Mouse (Mus musculus): Measurements from ENCODE around the gene Crybg2. TPM values are rescaled to one million over a fixed set of nuclear protein-coding genes. Genes with fewer than 3 reads are reported as not detected.

The Crybg2 gene
- polyA plus RNA-seq, 1 experiment from 2014 or later, result 2.3 TPM

DNA sequence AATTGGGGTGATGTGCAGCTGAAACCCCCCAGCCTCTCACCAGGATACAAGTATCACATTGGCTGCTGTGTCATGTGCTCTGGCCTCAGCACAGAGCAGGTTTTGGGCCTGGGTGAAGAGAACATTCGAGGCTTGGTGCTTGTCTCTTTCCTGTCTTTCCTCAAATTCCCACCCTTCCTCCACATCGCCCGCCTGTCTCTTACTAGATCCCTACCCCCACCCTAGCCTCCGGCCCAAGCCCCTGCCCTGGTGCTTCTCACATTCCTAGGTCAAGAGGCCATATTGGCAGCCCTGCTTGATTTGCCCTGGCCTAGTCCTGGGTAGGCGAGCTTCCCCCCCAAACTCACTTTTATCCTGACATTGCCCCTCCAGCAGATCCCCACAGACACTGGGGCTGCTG, 58.4 kb downstream of the Crybg2 start:
- Histone ChIP-seq H3K4me2 (replicated peaks) (no peak overlapping the region), H3K27ac (no peak overlapping the region), H3K27me3 (no peaks in the 10 kb centered on the region), H3K9ac (no peak overlapping the region), H3K4me1 (0 out of 2 replicates have a peak, but pooled peaks cover 3% of the 10 kb centered on the region), H3K9me3 (replicated peaks) (no peaks in the 10 kb centered on the region), H3K36me3 (no peaks in the 10 kb centered on the region), H3K4me3 (no peak overlapping the region)
- ATAC-seq (ENCODE audit: low FRiP score), result no peak
- WGBS, result 68% methylated on average over 5 of the region's 5 CpGs

DNA sequence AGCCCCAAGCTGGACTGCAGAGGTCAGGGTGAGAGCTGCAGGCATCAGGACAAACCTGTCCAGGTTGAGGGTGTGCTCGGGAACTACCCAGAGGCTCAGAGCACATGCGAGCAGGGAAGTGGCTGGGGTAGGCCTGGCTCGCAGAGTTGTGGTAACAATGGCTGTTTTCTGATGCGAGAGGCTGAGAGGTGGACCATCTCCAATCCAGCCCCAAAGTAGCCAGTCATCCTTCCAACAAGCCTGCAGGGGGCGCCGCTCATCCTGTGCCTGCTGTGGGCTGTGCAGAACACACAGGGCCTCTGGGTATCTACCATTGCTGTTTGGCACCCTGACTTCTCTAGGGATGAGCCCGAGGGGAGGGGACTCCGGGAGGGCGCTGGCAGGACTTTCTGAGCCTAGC, 59.0 kb downstream of the Crybg2 start:
- 62% methylated on average over 9 of the region's 9 CpGs for WGBS
- Histone ChIP-seq H3K4me2 (replicated peaks) (no peak overlapping the region), H3K36me3 (no peaks in the 10 kb centered on the region)

DNA sequence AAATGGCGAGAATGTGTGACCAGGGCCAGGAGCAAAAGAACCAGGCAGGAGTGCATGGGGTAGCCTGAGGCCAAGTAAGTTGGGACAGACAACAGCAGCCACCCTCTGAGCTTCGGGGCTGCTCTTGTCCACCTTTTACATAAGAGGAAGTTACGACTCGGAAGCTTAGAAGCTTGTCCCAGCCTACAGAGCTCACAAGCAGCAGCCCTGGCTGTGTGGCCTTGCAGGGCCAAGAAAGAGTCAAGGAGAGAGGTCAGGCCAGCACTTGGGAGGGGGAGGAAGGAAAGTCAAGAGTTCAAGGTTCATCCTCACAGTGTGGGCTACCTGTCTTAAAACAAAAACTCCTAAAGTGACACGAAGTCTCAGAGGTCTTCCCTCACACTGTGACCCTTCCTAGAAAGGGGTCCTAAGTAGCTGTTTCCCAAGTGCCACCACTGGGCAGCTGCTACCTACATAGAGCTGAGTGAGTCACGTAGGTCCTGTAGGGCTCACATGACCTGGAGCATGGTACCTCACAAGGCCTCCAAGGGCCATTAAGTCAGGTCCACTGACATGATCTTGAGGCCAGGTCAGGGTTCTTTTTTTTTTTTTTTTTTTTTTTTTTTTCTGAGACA, 59.7 kb downstream of the Crybg2 start:
- Histone ChIP-seq H3K27ac (no peak overlapping the region), H3K4me3 (no peak overlapping the region), H3K27me3 (no peaks in the 10 kb centered on the region), H3K4me1 (0 out of 2 replicates have a peak, but pooled peaks cover 5% of the 10 kb centered on the region), H3K36me3 (no peaks in the 10 kb centered on the region), H3K9me3 (replicated peaks) (no peaks in the 10 kb centered on the region), H3K9ac (no peak overlapping the region), H3K4me2 (replicated peaks) (no peak overlapping the region)
- 83% methylated on average over 6 of the region's 6 CpGs for WGBS
- ATAC-seq (ENCODE audit: low FRiP score), result no peak

More for the DNA sequence above, 59.0 kb downstream of the Crybg2 start:
- no peak for ATAC-seq (ENCODE audit: low FRiP score)
- H3K4me3 ChIP-seq, result no peak overlapping the region
- H3K9ac ChIP-seq, result no peak overlapping the region
- H3K9me3 ChIP-seq (replicated peaks), result no peaks in the 10 kb centered on the region
- no peaks in the 10 kb centered on the region for H3K27me3 ChIP-seq
- 0 out of 2 replicates have a peak, but pooled peaks cover 5% of the 10 kb centered on the region for H3K4me1 ChIP-seq
- H3K27ac ChIP-seq, result no peak overlapping the region

DNA sequence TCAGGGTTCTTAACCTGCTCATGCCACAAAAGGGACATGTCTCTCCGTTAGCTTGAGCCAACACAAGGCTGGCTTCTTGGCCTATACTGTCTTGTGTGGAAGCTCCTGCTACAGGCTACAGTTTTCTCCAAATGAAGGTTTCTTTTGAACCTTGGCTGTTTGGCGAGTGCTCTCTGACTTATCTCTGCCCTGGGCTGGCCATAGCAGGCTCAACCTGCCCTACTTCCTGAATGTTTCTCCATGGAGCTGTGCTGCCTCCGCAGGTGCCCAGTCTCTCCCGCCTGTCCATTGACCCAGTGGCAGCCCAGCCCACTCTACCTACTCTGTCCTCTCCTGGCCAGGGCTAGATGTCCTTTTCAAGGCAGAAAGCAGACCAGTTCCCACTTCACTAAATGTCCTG, 60.3 kb downstream of the Crybg2 start:
- H3K36me3 ChIP-seq, result no peaks in the 10 kb centered on the region
- no peaks in the 10 kb centered on the region for H3K27me3 ChIP-seq
- no peak overlapping the region for H3K4me3 ChIP-seq
- no peak overlapping the region for H3K4me2 ChIP-seq (replicated peaks)
- H3K9ac ChIP-seq, result no peak overlapping the region
- no peak for ATAC-seq (ENCODE audit: low FRiP score)
- 0 out of 2 replicates have a peak, but pooled peaks cover 5% of the 10 kb centered on the region for H3K4me1 ChIP-seq
- WGBS, result 88% methylated on average over 4 of the region's 4 CpGs
- H3K27ac ChIP-seq, result no peak overlapping the region
- H3K9me3 ChIP-seq (replicated peaks), result no peaks in the 10 kb centered on the region

DNA sequence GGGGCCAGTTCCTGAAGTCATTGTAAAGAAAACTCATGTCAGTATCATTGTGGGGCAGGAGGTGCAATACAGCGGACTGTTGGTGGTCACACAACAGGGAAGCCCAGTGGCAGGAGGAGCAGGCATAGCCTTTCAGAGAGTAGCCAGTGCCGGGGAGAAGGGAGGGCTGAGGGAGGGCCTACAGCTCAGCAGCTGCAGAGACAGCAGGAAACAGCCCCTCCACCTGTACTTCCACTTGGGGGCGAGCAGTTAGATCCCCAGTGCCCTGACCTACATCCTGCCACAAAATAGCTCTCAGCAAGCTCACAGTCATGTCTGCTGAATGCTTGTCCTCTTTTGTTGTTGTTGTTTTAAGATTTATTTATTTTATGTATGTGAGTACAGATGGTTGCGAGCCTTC, 61.0 kb downstream of the Crybg2 start:
- Histone ChIP-seq H3K36me3 (no peaks in the 10 kb centered on the region), H3K9ac (no peak overlapping the region), H3K4me2 (replicated peaks) (no peak overlapping the region), H3K4me3 (no peak overlapping the region), H3K27me3 (no peaks in the 10 kb centered on the region), H3K4me1 (0 out of 2 replicates have a peak, but pooled peaks cover 5% of the 10 kb centered on the region), H3K9me3 (replicated peaks) (no peaks in the 10 kb centered on the region), H3K27ac (no peak overlapping the region)
- ATAC-seq (ENCODE audit: low FRiP score), result no peak
- 48% methylated on average over 4 of the region's 4 CpGs for WGBS

DNA sequence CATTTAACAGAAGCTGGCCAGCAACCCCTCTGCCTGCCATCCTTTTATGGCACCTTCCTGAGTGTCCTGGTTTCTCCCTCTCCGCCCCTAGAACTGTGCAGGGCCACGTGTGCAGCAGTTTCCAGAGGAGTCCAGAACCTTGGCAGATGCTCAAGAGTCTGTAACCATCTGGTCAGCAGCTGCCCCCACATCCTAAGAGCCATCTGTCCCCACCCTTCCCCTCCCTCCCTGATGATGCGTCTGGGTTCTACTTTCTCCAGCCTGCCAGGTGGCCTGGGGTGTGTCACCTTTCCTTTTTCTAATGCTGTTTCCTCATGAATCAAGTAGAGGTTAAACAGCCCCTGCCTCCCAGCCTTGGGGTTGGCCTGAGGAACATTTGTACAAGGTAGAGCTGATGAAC, 61.7 kb downstream of the Crybg2 start:
- H3K27me3 ChIP-seq, result no peaks in the 10 kb centered on the region
- 43% methylated on average over 3 of the region's 3 CpGs for WGBS
- no peak overlapping the region for H3K9ac ChIP-seq
- H3K9me3 ChIP-seq (replicated peaks), result no peaks in the 10 kb centered on the region
- no peaks in the 10 kb centered on the region for H3K36me3 ChIP-seq
- H3K27ac ChIP-seq, result no peak overlapping the region
- H3K4me1 ChIP-seq, result peaks cover 12% of the 10 kb centered on the region
- H3K4me3 ChIP-seq, result no peak overlapping the region
- H3K4me2 ChIP-seq (replicated peaks), result no peak overlapping the region
- ATAC-seq (ENCODE audit: low FRiP score), result no peak

DNA sequence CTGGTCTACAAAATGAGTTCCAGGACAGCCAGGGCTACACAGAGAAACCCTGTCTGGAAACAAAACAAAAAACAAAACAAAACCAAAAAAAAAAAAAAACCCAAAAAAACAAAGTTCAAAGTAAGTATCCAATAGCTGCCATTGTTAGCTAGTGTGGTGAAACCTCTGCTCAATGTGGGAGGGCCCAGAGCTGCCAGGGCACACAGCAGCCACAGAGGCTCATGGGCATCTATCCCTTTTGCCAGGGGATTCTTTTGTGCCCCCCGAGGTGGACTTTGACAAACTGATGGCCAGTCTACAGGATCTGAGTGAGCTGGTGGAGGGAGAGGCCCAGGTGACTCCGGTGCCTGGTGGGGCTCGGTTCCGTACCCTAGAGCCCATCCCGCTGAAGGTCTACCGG, 62.5 kb downstream of the Crybg2 start:
- no peaks in the 10 kb centered on the region for H3K36me3 ChIP-seq
- ATAC-seq (ENCODE audit: low FRiP score), result no peak
- no peaks in the 10 kb centered on the region for H3K9me3 ChIP-seq (replicated peaks)
- WGBS, result 95% methylated on average over 6 of the region's 6 CpGs
- peaks cover 21% of the 10 kb centered on the region for H3K4me1 ChIP-seq
- H3K9ac ChIP-seq, result no peak overlapping the region
- no peaks in the 10 kb centered on the region for H3K27me3 ChIP-seq
- no peak overlapping the region for H3K4me2 ChIP-seq (replicated peaks)
- no peak overlapping the region for H3K27ac ChIP-seq
- no peak overlapping the region for H3K4me3 ChIP-seq

DNA sequence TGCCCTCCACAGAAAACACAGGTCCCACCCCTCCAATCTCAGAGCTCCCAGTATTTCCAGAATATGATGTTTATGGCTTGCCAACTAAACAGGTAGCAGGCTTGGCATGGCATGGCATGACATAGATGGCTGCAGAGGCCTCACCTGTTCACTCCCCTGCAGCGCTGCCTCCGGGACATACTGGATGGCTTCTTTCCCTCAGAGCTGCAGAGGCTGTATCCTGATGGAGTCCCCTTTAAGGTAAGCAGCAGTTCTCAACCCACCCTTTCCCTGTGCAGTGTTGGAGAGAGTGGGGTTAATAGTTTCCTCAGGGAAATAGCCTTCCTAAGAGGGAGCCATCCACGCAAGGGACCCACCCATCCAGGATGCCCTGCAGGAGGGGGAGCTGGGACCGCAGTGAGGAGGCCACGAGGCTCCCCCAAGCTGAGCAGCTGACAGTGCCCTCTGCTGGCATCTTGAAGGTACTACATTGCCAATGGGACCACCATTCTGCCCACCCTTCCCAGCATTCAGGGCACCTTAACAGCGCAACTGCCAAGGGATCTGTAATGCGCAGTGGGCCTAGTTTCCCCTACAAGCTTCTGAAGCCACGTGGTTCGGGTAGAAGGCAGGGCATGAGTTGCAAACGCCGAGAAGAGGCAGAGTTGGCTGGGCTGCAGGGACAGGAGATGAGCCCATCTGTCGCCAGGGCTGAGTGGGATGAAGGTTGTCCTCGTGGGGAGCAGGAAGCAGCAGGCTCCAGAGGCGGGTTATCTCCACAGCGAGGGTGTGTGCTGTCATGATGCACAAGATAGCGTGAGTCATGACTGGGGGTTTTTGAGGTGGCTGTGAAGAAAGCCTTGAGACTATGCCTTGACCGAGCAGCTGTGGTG, 63.3 kb downstream of the Crybg2 start:
- no peaks in the 10 kb centered on the region for H3K36me3 ChIP-seq
- no peak overlapping the region for H3K27ac ChIP-seq
- no peak overlapping the region; the same call in 1 of the 2 replicates for H3K9ac ChIP-seq
- H3K9me3 ChIP-seq (replicated peaks), result no peaks in the 10 kb centered on the region
- H3K4me1 ChIP-seq, result peaks cover 23% of the 10 kb centered on the region
- 25% methylated on average over 17 of the region's 17 CpGs for WGBS
- ATAC-seq (ENCODE audit: low FRiP score), result no peak
- no peak overlapping the region for H3K4me3 ChIP-seq
- no peak overlapping the region for H3K4me2 ChIP-seq (replicated peaks)
- H3K27me3 ChIP-seq, result no peaks in the 10 kb centered on the region

DNA sequence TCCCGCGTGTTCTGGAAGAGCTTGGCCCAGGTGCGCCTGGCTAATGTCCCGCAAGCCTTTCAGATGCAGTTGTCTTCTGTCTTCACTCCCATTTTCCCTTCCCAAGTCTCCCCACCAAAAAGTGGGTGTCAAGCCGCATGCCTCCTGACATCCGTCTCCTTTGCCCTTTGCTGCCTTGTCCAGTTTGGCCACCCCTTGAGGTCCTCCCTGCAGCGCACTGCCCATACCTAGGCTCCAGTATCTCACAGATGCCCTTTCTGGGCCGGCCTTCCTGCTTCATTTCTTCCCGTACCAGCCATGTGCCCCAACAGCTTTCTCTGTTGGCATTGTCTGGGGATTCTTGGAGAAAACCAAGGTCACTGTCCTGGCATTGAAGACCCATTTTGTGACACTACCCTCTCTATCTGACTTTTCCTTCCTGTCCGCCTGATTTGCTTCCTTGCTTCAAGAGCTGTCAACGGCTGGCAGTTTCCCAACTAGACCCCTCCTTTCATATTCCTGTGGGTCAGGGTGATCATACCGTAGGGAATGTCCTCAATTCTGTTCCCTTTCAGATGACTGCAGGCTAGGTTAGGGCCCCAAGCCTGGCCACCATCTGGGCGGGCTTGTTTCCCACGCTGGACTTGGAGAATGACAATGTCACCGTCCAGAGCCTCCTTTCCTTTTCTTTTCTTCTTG, 64.9 kb downstream of the Crybg2 start:
- ATAC-seq (ENCODE audit: low FRiP score), result no peak
- H3K4me1 ChIP-seq, result peaks cover 29% of the 10 kb centered on the region
- 90% methylated on average over 15 of the region's 15 CpGs for WGBS

DNA sequence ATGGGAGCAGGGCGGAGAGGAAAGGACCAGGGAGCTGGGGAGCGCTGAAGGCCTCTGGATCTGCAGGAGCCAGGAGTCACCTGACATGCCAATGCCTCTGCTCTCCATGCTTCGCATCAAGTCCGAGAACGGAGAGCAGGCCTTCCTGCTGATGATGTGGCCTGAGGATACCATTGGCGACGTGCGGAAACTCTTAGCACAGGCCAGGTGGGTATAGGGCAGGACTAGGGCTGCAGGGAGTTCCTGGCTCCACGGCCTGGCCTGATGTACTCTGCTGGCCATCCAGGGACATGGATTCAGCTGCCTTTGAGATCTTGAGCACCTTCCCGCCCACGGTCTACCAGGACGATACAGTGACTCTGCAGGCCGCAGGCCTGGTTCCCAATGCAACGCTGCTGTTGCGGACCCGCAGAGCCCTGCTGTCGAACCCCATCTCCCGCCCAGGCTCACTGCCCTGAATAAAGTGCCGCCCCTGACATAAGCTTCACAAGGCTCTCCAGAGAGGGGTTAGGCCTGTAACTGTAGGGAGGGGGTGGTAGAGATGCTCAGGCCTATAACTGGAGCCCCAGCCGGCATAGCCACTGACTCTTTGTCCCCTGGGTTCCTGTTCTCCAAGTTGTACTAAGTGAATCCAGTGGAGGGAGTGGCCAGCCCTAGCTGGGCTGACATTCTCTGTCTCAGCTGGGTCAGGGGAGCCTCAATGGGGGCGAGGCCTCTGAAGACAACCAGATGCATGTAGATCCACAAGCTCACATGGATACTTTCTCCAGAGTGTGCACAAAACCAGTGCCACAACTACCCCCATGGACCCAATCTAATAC, 65.9 kb downstream of the Crybg2 start:
- no peak overlapping the region for H3K9ac ChIP-seq
- no peaks in the 10 kb centered on the region for H3K27me3 ChIP-seq
- no peaks in the 10 kb centered on the region for H3K9me3 ChIP-seq (replicated peaks)
- H3K4me3 ChIP-seq, result no peak overlapping the region
- 0 out of 2 replicates have a peak overlapping the region, but pooled peaks have one; percentile 91 for H3K4me2 ChIP-seq (replicated peaks)
- peaks cover 12% of the 10 kb centered on the region for H3K36me3 ChIP-seq
- no peak for ATAC-seq (ENCODE audit: low FRiP score)
- H3K27ac ChIP-seq, result no peak overlapping the region
- H3K4me1 ChIP-seq, result peaks cover 29% of the 10 kb centered on the region
- 86% methylated on average over 21 of the region's 21 CpGs for WGBS

More for the DNA sequence above, 64.9 kb downstream of the Crybg2 start:
- Histone ChIP-seq H3K27me3 (no peaks in the 10 kb centered on the region), H3K4me3 (no peak overlapping the region), H3K36me3 (peaks cover 2% of the 10 kb centered on the region), H3K9me3 (replicated peaks) (no peaks in the 10 kb centered on the region), H3K27ac (no peak overlapping the region), H3K9ac (no peak overlapping the region), H3K4me2 (replicated peaks) (no peak overlapping the region)

DNA sequence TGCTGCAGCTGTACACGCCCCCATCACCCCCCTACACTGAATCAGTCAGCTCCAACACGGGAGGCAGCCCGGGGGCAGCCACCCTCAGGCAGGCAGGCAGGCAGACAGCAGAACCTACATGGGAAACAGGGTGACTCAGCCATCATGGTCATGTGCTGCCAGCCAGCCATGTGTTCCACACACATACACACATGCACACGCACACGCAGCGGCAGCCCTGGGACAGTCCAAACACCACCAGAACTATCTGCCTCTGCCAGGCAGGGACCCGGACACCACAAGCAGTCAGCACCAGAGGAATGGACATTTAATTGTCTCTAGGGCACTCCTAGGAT, 66.5 kb downstream of the Crybg2 start:
- Histone ChIP-seq H3K4me3 (no peak overlapping the region), H3K4me2 (replicated peaks) (0 out of 2 replicates have a peak overlapping the region, but pooled peaks have one; percentile 91), H3K9me3 (replicated peaks) (no peaks in the 10 kb centered on the region), H3K27me3 (no peaks in the 10 kb centered on the region), H3K27ac (no peak overlapping the region), H3K4me1 (peaks cover 29% of the 10 kb centered on the region), H3K36me3 (peaks cover 14% of the 10 kb centered on the region), H3K9ac (no peak overlapping the region)
- WGBS, result 86% methylated on average over 7 of the region's 7 CpGs
- no peak for ATAC-seq (ENCODE audit: low FRiP score)

Measured in hindbrain, embryonic 12.5 days (tissue).